Mouse (Mus musculus) MEL (cell line): ENCODE results near the gene Rabep1. TPM values are rescaled to one million over a fixed set of nuclear protein-coding genes. Genes with fewer than 3 reads are reported as not detected.

Experiments used
- DNase-seq: peaks from one replicate; pipeline ENCODE4 v3.0.0; 2011; ENCODE audit warnings: low read depth, low spot score
- H3K27ac ChIP-seq: 2 replicates; pipeline ENCODE4 v1.5.1; 2012; ENCODE audit warnings: low read depth, mild to moderate bottlenecking, control low read depth, low read length, moderate library complexity; ENCODE audit not compliant: control insufficient read depth
- H3K27me3 ChIP-seq, 2 experiments: fragments of 150-350 bp in 1 of 2; sonication (generic) in 1 of 2; 2 replicates each; pipeline ENCODE4 v1.6.1; 2012; ENCODE audit warnings: low read length in 2 of 2, mild to moderate bottlenecking in 2 of 2, improper control_type of control experiment in 1 of 2, moderate library complexity in 1 of 2; ENCODE audit not compliant: insufficient read depth in 2 of 2, control insufficient read depth in 1 of 2
- H3K36me3 ChIP-seq, 2 experiments: 2 replicates each; pipeline ENCODE4 v1.6.1; 2012 to 2014; ENCODE audit warnings: low read length in 2 of 2, improper control_type of control experiment in 1 of 2, inconsistent platforms in 1 of 2, mild to moderate bottlenecking in 1 of 2; ENCODE audit not compliant: insufficient read depth in 2 of 2, control insufficient read depth in 1 of 2
- H3K4me1 ChIP-seq, 2 experiments: fragments of 150-350 bp in 1 of 2; sonication (generic) in 1 of 2; 2 replicates each; pipeline ENCODE4 v1.6.1; 2012; ENCODE audit warnings: low read length in 2 of 2, improper control_type of control experiment in 1 of 2, mild to moderate bottlenecking in 1 of 2; ENCODE audit not compliant: insufficient read depth in 2 of 2, control insufficient read depth in 1 of 2
- H3K4me3 ChIP-seq, 2 experiments: fragments of 150-350 bp in 1 of 2; sonication (generic) in 1 of 2; 2 replicates each; pipeline ENCODE4 v1.5.1; 2012; ENCODE audit warnings: low read depth in 2 of 2, low read length in 2 of 2, mild to moderate bottlenecking in 2 of 2, moderate library complexity in 2 of 2, control low read depth in 1 of 2, improper control_type of control experiment in 1 of 2; ENCODE audit not compliant: control insufficient read depth in 1 of 2, insufficient read depth in 1 of 2
- H3K79me2 ChIP-seq: 2 replicates; pipeline ENCODE4 v1.6.1; 2012; ENCODE audit warnings: mild to moderate bottlenecking, low read length, moderate library complexity; ENCODE audit not compliant: control insufficient read depth, poor library complexity, insufficient read depth
- H3K9ac ChIP-seq: 2 replicates; pipeline ENCODE4 v1.6.1; 2012; ENCODE audit warnings: low read depth, mild to moderate bottlenecking, control low read depth, low read length, moderate library complexity; ENCODE audit not compliant: control insufficient read depth, poor library complexity, severe bottlenecking
- H3K9me3 ChIP-seq: fragments of 150-350 bp; sonication (generic); replicated peaks from 2 replicates; pipeline ENCODE4 v1.6.1; 2012; ENCODE audit warnings: mild to moderate bottlenecking, low read length, improper control_type of control experiment, moderate library complexity; ENCODE audit not compliant: insufficient read depth
- BHLHE40 ChIP-seq: IDR thresholded peaks from 2 replicates; pipeline ENCODE4 v1.6.1; 2012; ENCODE audit warnings: low read depth, mild to moderate bottlenecking, inconsistent platforms, low read length, improper control_type of control experiment, borderline replicate concordance
- CHD2 ChIP-seq: IDR thresholded peaks from 2 replicates; pipeline ENCODE4 v1.6.1; 2011; ENCODE audit warnings: low read length, improper control_type of control experiment
- E2F4 ChIP-seq: IDR thresholded peaks from 2 replicates; pipeline ENCODE4 v1.6.1; 2011; ENCODE audit warnings: low read depth, low read length, improper control_type of control experiment, borderline replicate concordance
- EP300 ChIP-seq, 2 experiments: IDR thresholded peaks; 2 replicates each; pipeline ENCODE4 v1.6.1; 2011; ENCODE audit warnings: improper control_type of control experiment in 2 of 2, low read length in 2 of 2, low read depth in 1 of 2, mild to moderate bottlenecking in 1 of 2
- ETS1 ChIP-seq: IDR thresholded peaks from 2 replicates; pipeline ENCODE4 v1.6.1; 2012; ENCODE audit warnings: low read depth, mild to moderate bottlenecking, inconsistent platforms, low read length, improper control_type of control experiment, moderate library complexity
- GATA1 ChIP-seq: IDR thresholded peaks from 2 replicates; pipeline ENCODE4 v1.6.1; 2011; ENCODE audit warnings: low read depth, low read length, improper control_type of control experiment
- HCFC1 ChIP-seq: IDR thresholded peaks from 2 replicates; pipeline ENCODE4 v1.6.1; 2012; ENCODE audit warnings: low read depth, mild to moderate bottlenecking, inconsistent platforms, low read length, improper control_type of control experiment, moderate library complexity
- MAFK ChIP-seq: IDR thresholded peaks from 2 replicates; pipeline ENCODE4 v1.6.1; 2011; ENCODE audit warnings: low read depth, mild to moderate bottlenecking, low read length, improper control_type of control experiment, borderline replicate concordance
- MAX ChIP-seq: IDR thresholded peaks from 2 replicates; pipeline ENCODE4 v1.6.1; 2011; ENCODE audit warnings: low read length, improper control_type of control experiment
- MAZ ChIP-seq: IDR thresholded peaks from 2 replicates; pipeline ENCODE4 v1.6.1; 2012; ENCODE audit warnings: low read depth, mild to moderate bottlenecking, inconsistent platforms, low read length, improper control_type of control experiment
- POLR2A ChIP-seq, 2 experiments: IDR thresholded peaks; 2 replicates each; pipeline ENCODE4 v1.6.1; 2011 to 2012; ENCODE audit warnings: low read length in 2 of 2, mild to moderate bottlenecking in 2 of 2, control low read depth in 1 of 2, improper control_type of control experiment in 1 of 2, low read depth in 1 of 2, moderate library complexity in 1 of 2; ENCODE audit not compliant: control insufficient read depth in 1 of 2, insufficient read depth in 1 of 2, poor library complexity in 1 of 2
- POLR2AphosphoS2 ChIP-seq: IDR thresholded peaks from 2 replicates; pipeline ENCODE4 v1.6.1; 2011; ENCODE audit warnings: low read length, improper control_type of control experiment
- POLR2AphosphoS5 ChIP-seq: IDR thresholded peaks from 2 replicates; pipeline ENCODE4 v1.6.1; 2012; ENCODE audit warnings: low read depth, borderline replicate concordance, mild to moderate bottlenecking, inconsistent platforms, low read length, moderate library complexity, mixed read lengths
- SMC3 ChIP-seq: IDR thresholded peaks from 2 replicates; pipeline ENCODE4 v1.6.1; 2011; ENCODE audit warnings: low read depth, low read length, improper control_type of control experiment
- TCF12 ChIP-seq: IDR thresholded peaks from 2 replicates; pipeline ENCODE4 v1.6.1; 2014; ENCODE audit warnings: low read depth, mild to moderate bottlenecking, inconsistent platforms, low read length, improper control_type of control experiment, moderate library complexity
- USF1 ChIP-seq: IDR thresholded peaks from 2 replicates; pipeline ENCODE4 v1.6.1; 2014; ENCODE audit warnings: low read depth, mild to moderate bottlenecking, inconsistent platforms, low read length, improper control_type of control experiment, moderate library complexity
- USF2 ChIP-seq, 2 experiments: IDR thresholded peaks; 2 replicates each; pipeline ENCODE4 v1.6.1; 2011 to 2012; ENCODE audit warnings: improper control_type of control experiment in 2 of 2, low read length in 2 of 2, borderline replicate concordance in 1 of 2, inconsistent platforms in 1 of 2, low read depth in 1 of 2, mild to moderate bottlenecking in 1 of 2; ENCODE audit not compliant: insufficient read depth in 1 of 2
- ZKSCAN1 ChIP-seq: IDR thresholded peaks from 2 replicates; pipeline ENCODE4 v1.6.1; 2012; ENCODE audit warnings: low read depth, mild to moderate bottlenecking, inconsistent platforms, low read length, improper control_type of control experiment, moderate library complexity
- ZMIZ1 ChIP-seq: IDR thresholded peaks from 2 replicates; pipeline ENCODE4 v1.6.1; 2012; ENCODE audit warnings: low read depth, mild to moderate bottlenecking, inconsistent platforms, low read length, improper control_type of control experiment, moderate library complexity
- polyA plus RNA-seq, 2 experiments: library from polyadenylated mRNA; stranded (reverse) in 1 of 2; unstranded in 1 of 2; fragments of >175 nt in 1 of 2; fragments of >200 nt in 1 of 2; gene quantifications; 2 replicates each; pipeline versions ENCODE4 v1.2.1 to v1.2.4; 2012; ENCODE audit warnings: low replicate concordance in 2 of 2, low read depth in 1 of 2; ENCODE audit not compliant: insufficient read length in 2 of 2, insufficient read depth in 1 of 2, missing spikeins in 1 of 2
- total RNA-seq: library from RNA; depleted of rRNA; stranded (reverse); fragments of 300-350 nt; gene quantifications from 2 replicates; pipeline ENCODE4 v1.2.3, GENCODE M21; 2012

Gene Rabep1
- total and polyA plus RNA-seq, 3 experiments = 24.2 to 72.2 (median 34.3) TPM

- Histone ChIP-seq H3K4me1 (peaks cover 0 to 11% of the 10 kb centered on the region in 2 experiments; a peak in 2 of 4 replicates), H3K9me3 (no peaks in the 10 kb centered on the region), H3K79me2 (peaks cover 7% of the 10 kb centered on the region), H3K4me3 (no peak overlapping the region), H3K9ac (no peak overlapping the region), H3K27me3 (no peaks in the 10 kb centered on the region), H3K36me3 (peaks cover 10 to 12% of the 10 kb centered on the region in 2 experiments), H3K27ac (no peak overlapping the region)
- no peak for TF ChIP-seq E2F4
- TF ChIP-seq HCFC1 = no peak
- TF ChIP-seq MAX = no peak
- no peak for TF ChIP-seq BHLHE40
- no peak for TF ChIP-seq TCF12
- TF ChIP-seq EP300 (IDR thresholded peaks at IDR 0.05; ENCODE audit: low read depth in 1 of 2, low read length in 2 of 2) = no peak
- no peak for TF ChIP-seq POLR2AphosphoS2
- TF ChIP-seq POLR2A (IDR thresholded peaks at IDR 0.05; ENCODE audit: control insufficient read depth in 1 of 2, insufficient read depth in 1 of 2, low read depth in 1 of 2, low read length in 2 of 2, poor library complexity in 1 of 2) = no peak
- no peak for TF ChIP-seq ZMIZ1
- no peak for TF ChIP-seq USF1
- TF ChIP-seq CHD2 = no peak
- TF ChIP-seq ETS1 = no peak
- TF ChIP-seq USF2 (IDR thresholded peaks at IDR 0.05; ENCODE audit: borderline replicate concordance in 1 of 2, insufficient read depth in 1 of 2, low read depth in 1 of 2, low read length in 2 of 2) = no peak
- TF ChIP-seq MAFK = no peak
- TF ChIP-seq SMC3 = no peak
- TF ChIP-seq MAZ = no peak
- DNase-seq = no peak
Measured at GRCm38 (mm10) chr11:70877670-70878069, 33.1 kb downstream of the Rabep1 start.

- no peak for DNase-seq
- TF ChIP-seq MAFK (peak; percentile 79), GATA1 (peak; percentile 26; the same call in 1 of the 2 replicates), POLR2AphosphoS5 (no peak), ZKSCAN1 (no peak)
- Histone ChIP-seq H3K9me3 (no peaks in the 10 kb centered on the region), H3K4me1 (no peaks in the 10 kb centered on the region), H3K79me2 (no peaks in the 10 kb centered on the region), H3K4me3 (no peak overlapping the region), H3K36me3 (peaks cover 2 to 21% of the 10 kb centered on the region in 2 experiments; a peak in 3 of 4 replicates), H3K27me3 (no peaks in the 10 kb centered on the region), H3K9ac (no peak overlapping the region), H3K27ac (no peak overlapping the region)
Measured at GRCm38 (mm10) chr11:70882905-70883430, 38.4 kb downstream of the Rabep1 start.
